Mouse (Mus musculus) liver, embryonic 12.5 days (tissue): Measurements from ENCODE around the gene Prodh2. TPM values are rescaled to one million over a fixed set of nuclear protein-coding genes. Genes with fewer than 3 reads are reported as not detected.
A peak's percentile ranks its signal among the peaks of the same experiment; 100 is the strongest.

ENCODE experiments used
- ATAC-seq: fragments of 200-750 bp; cut with Nextera tagmentation; 2 replicates; pipeline ENCODE4 v1.8.0; 2017; ENCODE audit warnings: moderate number of reproducible peaks, mild to moderate bottlenecking, moderate library complexity
- H3K27ac ChIP-seq: fragments of 300-500 bp; sonication (generic); 2 replicates; pipeline ENCODE4 v1.5.1; 2016; ENCODE audit warnings: mild to moderate bottlenecking
- H3K27me3 ChIP-seq: fragments of 300-500 bp; sonication (generic); replicated peaks from 2 replicates; pipeline ENCODE4 v1.6.1; 2016; ENCODE audit warnings: mild to moderate bottlenecking, moderate library complexity
- H3K36me3 ChIP-seq: fragments of 300-500 bp; sonication (generic); 2 replicates; pipeline ENCODE4 v1.6.1; 2016; ENCODE audit warnings: mild to moderate bottlenecking, moderate library complexity
- H3K4me1 ChIP-seq: fragments of 300-500 bp; sonication (generic); 2 replicates; pipeline ENCODE4 v1.6.1; 2016
- H3K4me2 ChIP-seq: fragments of 300-500 bp; sonication (generic); 2 replicates; pipeline ENCODE4 v1.6.1; 2016; ENCODE audit warnings: mild to moderate bottlenecking, moderate library complexity
- H3K4me3 ChIP-seq: fragments of 300-500 bp; sonication (generic); 2 replicates; pipeline ENCODE4 v1.5.1; 2016; ENCODE audit warnings: mild to moderate bottlenecking, moderate library complexity
- H3K9ac ChIP-seq: fragments of 300-500 bp; sonication (generic); 2 replicates; pipeline ENCODE4 v1.6.1; 2016; ENCODE audit warnings: mild to moderate bottlenecking, moderate library complexity
- H3K9me3 ChIP-seq: fragments of 300-500 bp; sonication (generic); replicated peaks from 2 replicates; pipeline ENCODE4 v1.6.1; 2016; ENCODE audit warnings: mild to moderate bottlenecking, moderate library complexity
- WGBS: fragments of 180-500 bp; shearing (Covaris S2); methylation state at CpG from one replicate; pipeline ENCODE4 v1.1.7; 2016; ENCODE audit not compliant: insufficient replicate concordance; 5-methylcytosine and 5-hydroxymethylcytosine counted together
- polyA plus RNA-seq: library from polyadenylated mRNA; unstranded; fragments of >200 nt; fragmentation: Nextera tagmentation; extraction: Ambion mirVana; gene quantifications from 2 replicates; pipeline ENCODE4 v1.2.1, GENCODE M21; 2016

The Prodh2 gene
- 21.1 and 22.3 TPM in 2 replicates for polyA plus RNA-seq

DNA sequence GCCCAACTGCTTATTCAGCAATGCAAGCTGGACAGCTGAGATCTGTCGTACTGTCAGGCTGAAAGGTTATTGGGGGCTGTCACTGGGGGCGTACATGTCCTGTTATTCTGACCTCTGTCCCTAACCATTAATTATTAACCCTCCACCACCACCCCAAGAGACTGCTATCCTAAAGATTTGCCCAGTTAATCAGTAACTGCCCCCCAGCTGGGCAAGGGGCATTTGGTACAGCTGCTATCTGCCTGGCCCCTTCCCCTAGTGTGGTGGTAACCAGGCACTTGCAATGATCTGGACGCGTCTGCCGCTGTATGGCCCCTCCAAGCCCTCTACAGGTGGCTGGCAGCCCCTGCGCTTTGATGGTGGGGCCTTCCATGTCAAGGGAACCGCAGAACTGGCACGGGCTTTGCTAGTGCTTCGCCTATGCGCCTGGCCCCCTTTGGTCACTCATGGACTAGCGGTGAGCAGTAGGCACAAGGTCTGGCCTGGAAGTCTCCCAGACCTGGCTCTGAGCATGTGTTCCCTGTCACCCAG is at the start of gene Prodh2:
Prodh2 (plus strand) TSS at position 222 of the 531 bp plus-strand sequence.
- Histone ChIP-seq H3K9me3 (no peaks in the 10 kb centered on the region), H3K36me3 (no peaks in the 10 kb centered on the region), H3K4me1 (no peaks in the 10 kb centered on the region), H3K9ac (peak within 1 kb of the TSS; percentile 43; the same call in 1 of the 2 replicates), H3K27ac (peak within 1 kb of the TSS; percentile 50; the same call in 1 of the 2 replicates), H3K27me3 (peaks cover 13% of the 10 kb centered on the region; the same call in 1 of the 2 replicates), H3K4me3 (peak within 1 kb of the TSS; percentile 45), H3K4me2 (peak within 1 kb of the TSS; percentile 45)
- peak; percentile 74 for ATAC-seq
- 45% methylated on average over 11 of the region's 11 CpGs for WGBS

DNA sequence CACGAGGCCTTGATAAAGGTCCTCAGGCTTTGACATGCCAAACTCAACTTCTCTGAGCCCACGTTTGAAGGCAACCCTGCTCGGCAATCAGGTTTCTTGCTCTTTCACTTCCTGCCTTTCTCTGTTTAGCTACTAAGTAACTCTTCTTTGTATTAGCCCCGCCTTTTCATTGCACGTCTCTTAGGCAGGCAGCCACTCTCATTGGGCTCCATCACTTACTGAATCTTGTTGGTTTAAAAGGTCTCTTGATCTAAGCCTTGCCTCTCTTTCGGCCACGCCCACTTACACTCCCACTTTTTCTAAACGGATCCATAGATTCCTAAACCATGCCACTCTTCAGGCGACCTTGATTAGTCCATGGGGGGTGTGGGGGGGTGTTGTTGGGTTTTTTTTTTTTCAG is 49.7 kb upstream of the Prodh2 start:
- Histone ChIP-seq H3K9ac (no peak overlapping the region), H3K9me3 (peaks cover 10% of the 10 kb centered on the region; the same call in 1 of the 2 replicates), H3K36me3 (no peaks in the 10 kb centered on the region), H3K4me2 (peak overlapping the region; percentile 78; the same call in 1 of the 2 replicates), H3K4me3 (no peak overlapping the region), H3K4me1 (peaks cover 20% of the 10 kb centered on the region), H3K27me3 (peaks cover 85% of the 10 kb centered on the region), H3K27ac (no peak overlapping the region)
- no peak for ATAC-seq
- WGBS: 15% methylated on average over 9 of the region's 9 CpGs

DNA sequence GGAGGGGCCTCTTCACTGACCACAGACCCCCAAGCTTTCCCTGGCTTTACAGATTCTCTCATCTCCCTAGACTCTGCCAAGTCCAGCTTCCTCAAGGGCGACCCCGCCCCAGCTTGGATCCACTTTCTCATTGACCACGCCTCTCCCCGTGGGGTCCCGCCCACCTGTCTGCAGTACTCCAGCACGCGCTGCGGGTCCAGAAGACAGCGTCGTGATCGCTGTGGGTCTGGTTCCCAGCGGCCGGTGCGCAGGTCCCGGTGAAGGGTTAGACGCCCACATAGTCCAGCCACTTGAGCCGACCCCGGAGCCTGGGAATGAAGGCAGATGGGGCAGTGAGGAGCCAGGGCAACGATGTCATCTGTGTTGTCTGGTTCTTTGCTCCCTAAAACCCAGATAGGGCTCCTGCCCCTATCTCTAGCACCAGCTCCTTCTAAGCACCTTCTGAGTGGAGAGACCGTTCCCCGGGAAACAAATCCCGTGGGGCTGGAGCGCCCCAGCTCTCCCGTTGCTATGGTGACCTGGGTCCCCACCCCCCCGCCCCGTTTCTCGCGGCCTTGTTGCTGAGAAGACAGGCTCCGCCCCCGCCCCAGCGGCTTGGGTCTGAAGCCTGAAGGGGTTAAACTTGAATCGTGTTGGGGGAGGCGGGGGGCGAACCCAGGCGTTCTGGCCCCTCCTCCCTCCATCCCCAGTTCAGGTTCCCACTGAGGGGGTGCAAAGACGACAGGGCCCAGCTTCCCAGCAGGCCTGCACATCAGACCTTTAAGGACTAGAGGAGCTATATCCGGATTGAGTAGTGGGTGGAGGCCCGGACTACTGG is 49.1 kb upstream of the Prodh2 start:
- Histone ChIP-seq H3K36me3 (no peaks in the 10 kb centered on the region), H3K4me3 (peak overlapping the region; percentile 61), H3K4me1 (peaks cover 20% of the 10 kb centered on the region), H3K27ac (no peak overlapping the region), H3K4me2 (peak overlapping the region; percentile 78), H3K9me3 (peaks cover 10% of the 10 kb centered on the region; the same call in 1 of the 2 replicates), H3K9ac (0 out of 2 replicates have a peak overlapping the region, but pooled peaks have one; percentile 59), H3K27me3 (peaks cover 79% of the 10 kb centered on the region)
- WGBS: 2% methylated on average over 38 of the region's 38 CpGs
- no peak for ATAC-seq

DNA sequence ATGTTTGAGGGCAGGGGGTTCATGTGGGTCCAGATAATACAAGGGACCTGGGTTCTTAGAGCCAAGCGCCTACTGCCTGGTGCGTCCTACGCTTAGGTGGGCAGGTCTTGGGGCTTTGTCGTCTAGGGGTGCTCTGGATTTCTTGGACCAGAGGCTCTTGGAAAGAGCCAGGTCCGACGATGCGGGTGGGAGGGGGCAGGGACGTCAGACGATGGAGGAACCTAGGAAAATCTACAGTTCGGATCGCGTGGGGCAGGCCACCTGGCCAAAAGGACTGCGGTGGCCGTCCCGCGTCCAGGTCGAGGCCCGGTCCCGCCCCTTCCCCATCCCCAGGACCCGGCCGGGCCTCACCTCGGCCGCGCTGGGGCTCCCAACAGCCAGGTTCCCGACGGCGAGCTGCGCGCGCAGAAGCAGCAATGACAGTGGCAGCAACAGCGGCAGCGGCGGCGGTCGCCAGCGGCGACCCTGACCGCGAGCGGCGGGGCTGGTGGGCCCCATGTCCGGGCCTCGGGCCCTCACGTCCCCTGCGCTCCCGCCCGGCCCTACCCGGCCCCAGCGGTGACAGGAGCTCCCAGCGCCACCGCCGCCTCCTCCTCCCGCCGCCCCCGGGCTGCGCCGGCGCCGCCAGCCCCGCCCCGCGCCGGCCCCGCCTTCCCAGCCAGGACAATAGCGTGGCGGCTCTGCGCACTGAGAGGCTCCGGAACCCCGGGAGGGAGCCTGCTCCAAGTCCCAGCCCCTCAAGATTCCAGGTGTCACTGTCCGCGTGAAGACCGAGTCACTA is 48.3 kb upstream of the Prodh2 start, which contains the start of gene Aplp1:
Aplp1 (minus strand) TSS at position 565 of the 781 bp plus-strand sequence.
- H3K27ac ChIP-seq: no peak within 1 kb of the TSS
- WGBS: under 1% methylated on average over 44 of the region's 72 CpGs
- peak within 1 kb of the TSS; percentile 61 for H3K4me3 ChIP-seq
- peaks cover 10% of the 10 kb centered on the region; the same call in 1 of the 2 replicates for H3K9me3 ChIP-seq
- H3K4me1 ChIP-seq: peaks cover 20% of the 10 kb centered on the region
- ATAC-seq: peak; percentile 33
- H3K4me2 ChIP-seq: peak within 1 kb of the TSS; percentile 78
- peak within 1 kb of the TSS; percentile 59 for H3K9ac ChIP-seq
- no peaks in the 10 kb centered on the region for H3K36me3 ChIP-seq
- H3K27me3 ChIP-seq: peaks cover 80% of the 10 kb centered on the region

DNA sequence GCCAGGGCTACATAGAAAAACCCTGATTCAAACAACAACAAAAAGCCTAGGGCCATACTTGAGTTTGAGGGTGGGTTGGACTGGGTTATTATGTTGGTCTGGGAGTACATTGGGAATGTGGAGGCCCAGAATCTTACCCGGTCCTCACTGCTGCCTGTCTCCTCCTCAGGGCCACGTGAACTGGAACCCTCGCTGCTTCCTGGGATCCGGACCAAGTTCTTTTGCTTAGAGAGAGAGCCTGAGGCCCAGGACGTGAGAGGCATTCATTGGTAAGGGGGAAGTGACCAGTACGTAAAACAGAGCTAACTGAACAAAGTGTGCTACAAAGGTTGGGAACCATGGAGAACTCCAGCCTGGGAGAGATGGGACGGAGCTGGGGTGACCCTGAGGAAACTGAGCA is 43.2 kb upstream of the Prodh2 start:
- Histone ChIP-seq H3K9ac (no peak overlapping the region), H3K27me3 (peaks cover 80% of the 10 kb centered on the region)
- no peak for ATAC-seq

DNA sequence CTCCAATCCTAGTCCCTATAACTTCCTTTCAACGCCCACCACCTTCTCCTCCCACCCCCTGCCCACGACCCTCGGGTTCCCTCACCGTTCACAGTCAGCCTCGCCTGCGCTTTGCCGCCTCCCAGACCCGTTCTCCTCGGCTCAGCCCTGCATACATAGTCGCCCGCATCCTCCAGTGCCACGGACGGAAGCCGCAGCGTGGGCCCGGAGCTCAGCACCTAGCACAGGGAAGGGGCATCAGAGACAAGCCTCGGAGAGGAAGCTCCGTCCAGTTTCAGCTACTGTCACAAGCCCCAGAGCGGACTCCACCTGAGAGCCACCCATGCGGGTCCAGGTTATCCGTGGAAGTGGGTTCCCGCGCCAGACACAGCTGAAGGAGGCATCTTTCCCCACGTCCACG is 40.1 kb upstream of the Prodh2 start:
- H3K9me3 ChIP-seq: no peaks in the 10 kb centered on the region
- H3K27me3 ChIP-seq: peaks cover 84% of the 10 kb centered on the region
- H3K4me3 ChIP-seq: 0 out of 2 replicates have a peak overlapping the region, but pooled peaks have one; percentile 8
- H3K9ac ChIP-seq: no peak overlapping the region
- H3K36me3 ChIP-seq: no peaks in the 10 kb centered on the region
- H3K4me2 ChIP-seq: peak overlapping the region; percentile 49
- no peak for ATAC-seq
- H3K4me1 ChIP-seq: peaks cover 6% of the 10 kb centered on the region
- H3K27ac ChIP-seq: no peak overlapping the region
- 18% methylated on average over 25 of the region's 25 CpGs for WGBS

More for the DNA sequence above, 43.2 kb upstream of the Prodh2 start:
- H3K4me1 ChIP-seq: peaks cover 12% of the 10 kb centered on the region
- H3K4me2 ChIP-seq: no peak overlapping the region
- 60% methylated on average over 7 of the region's 7 CpGs for WGBS
- peaks cover 10% of the 10 kb centered on the region; the same call in 1 of the 2 replicates for H3K9me3 ChIP-seq
- H3K36me3 ChIP-seq: no peaks in the 10 kb centered on the region
- H3K4me3 ChIP-seq: no peak overlapping the region
- no peak overlapping the region for H3K27ac ChIP-seq

DNA sequence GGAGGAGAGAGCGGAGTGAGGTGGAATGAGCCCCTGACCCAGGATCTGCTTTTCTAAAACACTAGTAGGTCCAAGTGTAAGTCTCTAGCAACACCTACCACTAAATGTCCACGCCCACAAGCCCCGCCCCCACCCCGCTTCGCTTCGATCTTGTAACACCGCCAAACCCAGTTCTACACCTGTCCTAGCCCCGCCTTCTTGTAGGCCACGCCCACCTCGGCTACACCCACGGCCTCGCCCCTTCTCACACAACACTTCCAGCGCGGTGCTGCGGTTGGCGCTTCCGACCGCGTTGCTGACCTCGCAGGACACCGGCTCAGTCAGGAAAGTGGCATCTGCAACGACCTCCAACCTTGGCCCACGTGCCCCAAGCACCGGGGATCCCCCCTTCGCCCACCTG is 39.7 kb upstream of the Prodh2 start:
- Histone ChIP-seq H3K4me2 (peak overlapping the region; percentile 49), H3K4me3 (peak overlapping the region; percentile 8; the same call in 1 of the 2 replicates), H3K9me3 (no peaks in the 10 kb centered on the region), H3K36me3 (no peaks in the 10 kb centered on the region), H3K9ac (no peak overlapping the region), H3K27ac (no peak overlapping the region), H3K4me1 (peaks cover 6% of the 10 kb centered on the region), H3K27me3 (peaks cover 88% of the 10 kb centered on the region)
- WGBS: 2% methylated on average over 25 of the region's 25 CpGs
- ATAC-seq: peak; percentile 52; the same call in 1 of the 2 replicates

DNA sequence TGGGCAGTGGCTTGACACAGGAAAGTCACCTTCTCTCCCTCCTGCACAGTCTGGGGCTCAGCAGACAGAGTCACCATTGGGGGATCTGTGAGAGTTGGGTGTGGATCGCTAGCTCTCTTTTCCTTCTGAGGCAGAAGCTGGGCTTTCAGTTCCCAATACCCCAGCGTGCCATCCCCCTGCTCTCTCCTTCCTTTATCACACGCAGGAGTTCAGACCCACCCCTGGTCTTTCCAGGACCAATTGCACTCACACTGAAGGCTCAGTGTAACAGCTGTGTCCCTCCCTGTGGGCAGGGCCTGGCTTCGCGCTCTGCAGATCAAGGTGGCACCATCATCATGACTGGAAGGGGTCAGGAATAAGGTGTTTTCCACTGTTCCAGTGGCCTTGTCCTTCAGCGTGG is 39.2 kb upstream of the Prodh2 start:
- Histone ChIP-seq H3K36me3 (no peaks in the 10 kb centered on the region), H3K9ac (no peak overlapping the region), H3K27me3 (peaks cover 93% of the 10 kb centered on the region), H3K4me2 (peak overlapping the region; percentile 49), H3K4me1 (peaks cover 6% of the 10 kb centered on the region), H3K27ac (no peak overlapping the region), H3K4me3 (no peak overlapping the region), H3K9me3 (no peaks in the 10 kb centered on the region)
- ATAC-seq: no peak
- 13% methylated on average over 6 of the region's 6 CpGs for WGBS

DNA sequence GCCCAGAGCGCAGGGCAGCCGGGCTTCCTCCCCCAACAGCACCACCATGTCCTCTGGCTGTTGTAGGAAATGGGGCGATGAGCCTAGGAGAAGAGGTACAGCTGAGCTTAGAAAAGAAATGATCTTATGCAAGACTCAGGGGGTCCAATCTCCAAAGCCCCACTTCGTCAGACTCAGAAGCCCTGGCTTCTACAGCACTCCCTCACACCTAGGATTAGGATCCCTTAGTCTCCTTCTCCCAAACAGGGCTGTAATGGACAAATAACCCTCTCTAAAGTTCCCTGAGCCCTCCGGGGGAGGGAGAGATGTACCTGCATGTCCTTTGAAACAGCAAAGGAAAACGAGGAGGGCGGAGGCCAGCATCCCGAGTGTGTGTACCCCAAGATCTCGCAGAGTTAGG is 36.9 kb upstream of the Prodh2 start:
- Histone ChIP-seq H3K9ac (no peak overlapping the region), H3K9me3 (no peaks in the 10 kb centered on the region), H3K4me1 (peaks cover 6% of the 10 kb centered on the region), H3K4me2 (peak overlapping the region; percentile 4; the same call in 1 of the 2 replicates), H3K27me3 (peaks cover 97% of the 10 kb centered on the region), H3K36me3 (no peaks in the 10 kb centered on the region), H3K27ac (no peak overlapping the region), H3K4me3 (no peak overlapping the region)
- no peak for ATAC-seq
- WGBS: 5% methylated on average over 9 of the region's 9 CpGs

DNA sequence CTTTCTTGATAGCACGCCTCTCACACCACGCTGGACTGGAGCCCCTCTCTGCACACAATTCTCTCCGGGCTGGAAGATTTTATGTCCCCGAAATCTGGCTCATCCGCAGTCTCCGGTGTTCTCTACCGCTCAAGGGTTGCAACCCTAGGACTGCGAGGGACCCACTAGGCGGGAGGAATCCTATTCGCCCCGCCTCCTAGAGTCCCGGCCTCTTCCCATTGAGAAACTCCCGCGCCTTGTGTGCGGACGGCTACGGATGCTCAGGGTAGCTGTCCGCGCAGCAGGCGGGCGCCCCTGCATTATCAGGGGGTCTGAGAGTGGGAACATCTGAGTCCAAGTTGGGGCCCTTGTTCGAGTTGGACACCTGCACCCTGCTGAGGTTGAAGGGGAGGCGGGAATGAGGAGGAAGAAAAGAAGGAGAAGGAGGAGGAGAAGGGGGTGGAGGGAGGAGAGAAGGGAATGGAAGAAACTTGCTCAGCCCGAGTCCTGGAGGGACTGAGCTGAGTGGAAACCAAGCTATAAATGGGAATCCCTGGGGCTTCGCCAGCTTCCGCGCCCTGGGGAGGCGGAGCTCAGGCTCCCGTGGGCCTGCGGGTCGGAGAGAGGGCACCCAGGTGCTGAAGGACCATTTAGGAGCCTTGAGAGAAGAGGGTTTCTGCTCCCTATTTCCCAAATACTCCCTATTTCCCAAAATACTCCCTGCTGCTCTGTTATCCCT is 36.4 kb upstream of the Prodh2 start:
- Histone ChIP-seq H3K4me3 (no peak overlapping the region), H3K4me2 (peak overlapping the region; percentile 4; the same call in 1 of the 2 replicates), H3K4me1 (peaks cover 6% of the 10 kb centered on the region), H3K9me3 (no peaks in the 10 kb centered on the region), H3K27me3 (peaks cover 98% of the 10 kb centered on the region), H3K9ac (no peak overlapping the region), H3K36me3 (no peaks in the 10 kb centered on the region), H3K27ac (no peak overlapping the region)
- ATAC-seq: no peak
- 3% methylated on average over 31 of the region's 31 CpGs for WGBS
